Mouse (Mus musculus) liver, embryonic 14.5 days (tissue): Measurements from ENCODE around the gene Whrn.

Experiments used
- CTCF ChIP-seq: IDR thresholded peaks from 2 replicates; pipeline ENCODE4 v1.5.1; 2016; ENCODE audit warnings: antibody characterized with exemption, low read depth, control low read depth
- EP300 ChIP-seq: IDR thresholded peaks from 2 replicates; pipeline ENCODE4 v1.6.1; 2016; ENCODE audit warnings: antibody characterized with exemption, low read depth

GRCm38 (mm10) chr4:63491521-63491920 lies 4.3 kb downstream of the Whrn start:
- TF ChIP-seq CTCF (no peak), EP300 (no peak)
